Mouse (Mus musculus): Measurements from ENCODE around the gene Mybpc2. TPM values are rescaled to one million over a fixed set of nuclear protein-coding genes. Genes with fewer than 3 reads are reported as not detected.

The Mybpc2 gene
- total RNA-seq, 2 experiments from 2014 or later: 0.27 to 0.28 TPM

DNA sequence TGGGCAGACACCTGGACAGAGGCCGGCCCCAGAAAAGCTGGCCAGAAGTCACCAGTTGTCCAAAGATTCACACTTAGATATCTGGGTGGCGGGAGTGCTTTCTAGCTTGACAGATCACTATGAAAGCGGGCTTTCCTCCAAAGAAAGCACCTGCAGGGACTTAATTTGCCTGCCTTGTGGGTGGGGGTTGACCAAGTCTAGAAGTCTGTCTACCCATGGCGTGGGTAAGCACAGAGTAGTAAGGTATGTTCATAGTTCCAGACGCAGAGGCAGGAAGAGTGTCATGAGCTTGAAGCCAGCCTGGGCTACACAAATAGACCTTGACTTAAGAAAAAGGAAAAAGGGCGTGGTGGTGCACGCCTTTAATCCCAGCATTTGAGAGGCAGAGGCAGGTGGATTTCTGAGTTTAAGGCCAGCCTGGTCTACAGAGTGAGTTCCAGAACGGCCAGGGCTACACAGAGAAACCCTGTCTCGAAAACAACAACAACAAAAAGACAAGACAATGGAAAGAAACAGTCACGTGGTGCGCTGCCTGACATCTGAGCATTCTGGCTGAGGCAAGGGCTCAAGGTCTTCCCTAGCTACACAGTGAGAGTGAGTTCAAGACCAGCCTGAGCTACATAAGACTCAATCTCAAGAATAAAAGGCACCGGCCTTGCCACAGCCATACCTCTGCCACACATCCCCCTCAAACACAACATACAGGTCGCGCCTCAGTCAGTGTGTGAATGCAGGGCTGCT, 2.1 kb upstream of the Mybpc2 start:
- DNase-seq (ENCODE audit: low spot score in 2 of 2): no peak

DNA sequence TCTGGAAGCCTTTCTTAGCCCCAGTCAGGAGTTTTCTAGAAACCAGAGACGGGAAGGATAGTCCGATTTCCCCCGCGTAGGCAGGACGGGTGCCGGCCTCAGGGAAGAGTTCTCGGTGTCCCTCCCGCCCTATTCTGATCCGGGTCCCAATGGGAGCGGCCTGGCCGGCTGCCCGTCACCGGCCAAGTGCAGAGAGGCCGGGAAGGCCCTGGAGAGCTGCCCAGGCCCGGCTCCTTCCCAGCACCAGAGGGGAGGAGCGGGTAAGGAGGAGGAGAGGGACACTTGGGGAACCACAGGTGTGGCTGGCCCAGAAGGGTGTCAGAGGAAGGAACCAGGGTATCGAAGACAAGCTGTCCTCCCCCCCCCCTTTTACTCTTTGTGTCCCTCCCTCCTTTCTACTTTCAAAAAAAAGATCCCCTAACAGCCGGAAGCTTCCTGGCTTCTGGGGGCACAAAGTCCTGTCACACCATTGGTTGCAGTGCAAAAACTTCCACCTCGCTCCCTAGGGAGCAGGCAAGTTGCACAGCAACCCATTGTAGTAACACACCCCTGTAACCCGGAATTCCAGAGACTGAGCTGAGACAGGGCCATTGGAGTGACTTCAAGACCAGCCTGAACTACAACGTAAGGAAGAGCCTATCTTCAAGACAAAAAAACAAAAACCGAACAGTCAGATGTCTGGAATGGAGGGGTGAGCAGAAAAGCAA, 823 bp upstream of the Mybpc2 start:
- DNase-seq (ENCODE audit: low spot score in 2 of 2): peak; percentile 22 to 51

DNA sequence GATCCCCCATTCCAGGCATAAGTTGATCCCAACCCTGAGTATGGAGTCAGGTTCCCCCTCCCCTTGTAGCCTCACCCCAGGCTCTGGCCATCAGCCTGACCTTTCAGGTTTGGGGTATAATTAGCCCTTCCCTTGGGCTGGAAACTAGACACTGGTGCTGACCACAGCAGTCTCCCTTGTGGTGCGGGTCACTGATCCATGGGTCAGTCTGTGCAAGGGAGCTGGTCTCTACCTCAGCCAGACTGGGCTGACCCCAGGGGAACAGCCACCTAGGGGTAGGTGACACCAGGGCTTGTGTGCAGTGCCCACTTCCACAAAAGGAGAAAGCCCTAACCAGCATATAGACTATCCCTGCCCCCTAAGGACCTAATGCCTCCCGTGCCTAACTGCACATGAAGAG, 1.4 kb downstream of the Mybpc2 start:
- DNase-seq (ENCODE audit: low spot score in 2 of 2): no peak

DNA sequence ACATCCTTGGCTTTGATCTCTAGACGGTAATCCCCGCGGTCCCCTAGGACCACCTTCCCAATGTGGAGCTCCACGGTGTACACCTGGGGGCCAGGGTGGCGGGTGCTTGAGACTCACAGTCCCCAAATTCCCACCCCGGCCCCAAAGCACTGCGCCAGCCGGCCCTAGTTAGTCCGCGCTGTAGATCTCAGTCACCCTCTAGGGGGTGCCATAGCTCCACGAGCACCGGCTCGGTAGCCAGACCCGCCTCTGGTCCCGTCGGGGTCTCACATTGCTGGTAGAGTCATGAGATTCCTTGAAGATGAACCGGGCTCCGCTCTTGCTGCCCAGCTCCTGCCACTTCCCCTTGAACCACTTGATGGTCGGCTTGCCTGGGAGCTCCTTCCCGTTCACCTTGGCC, 2.7 kb downstream of the Mybpc2 start:
- peak; percentile 18 to 59 for DNase-seq (ENCODE audit: low spot score in 2 of 2)

DNA sequence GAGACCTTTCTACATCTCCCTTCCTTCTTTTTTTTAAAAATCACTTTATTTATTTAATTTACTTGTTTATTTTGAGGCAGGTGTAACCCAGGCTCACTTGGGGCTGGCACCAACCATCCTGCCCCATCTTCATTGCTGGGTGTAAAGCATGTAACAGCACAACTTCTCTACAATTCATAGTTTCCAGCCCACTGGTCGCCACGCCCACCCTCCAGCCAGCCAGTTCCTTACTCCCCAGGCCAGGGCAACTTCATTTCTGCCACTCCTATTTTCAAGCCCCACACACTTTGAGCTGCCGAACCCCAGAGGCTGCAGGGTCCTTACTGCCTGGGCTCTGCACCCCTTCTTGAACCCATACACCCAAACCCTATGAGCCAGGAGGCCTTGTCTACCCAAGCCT, 3.5 kb downstream of the Mybpc2 start:
- no peak for DNase-seq (ENCODE audit: low spot score in 2 of 2)

DNA sequence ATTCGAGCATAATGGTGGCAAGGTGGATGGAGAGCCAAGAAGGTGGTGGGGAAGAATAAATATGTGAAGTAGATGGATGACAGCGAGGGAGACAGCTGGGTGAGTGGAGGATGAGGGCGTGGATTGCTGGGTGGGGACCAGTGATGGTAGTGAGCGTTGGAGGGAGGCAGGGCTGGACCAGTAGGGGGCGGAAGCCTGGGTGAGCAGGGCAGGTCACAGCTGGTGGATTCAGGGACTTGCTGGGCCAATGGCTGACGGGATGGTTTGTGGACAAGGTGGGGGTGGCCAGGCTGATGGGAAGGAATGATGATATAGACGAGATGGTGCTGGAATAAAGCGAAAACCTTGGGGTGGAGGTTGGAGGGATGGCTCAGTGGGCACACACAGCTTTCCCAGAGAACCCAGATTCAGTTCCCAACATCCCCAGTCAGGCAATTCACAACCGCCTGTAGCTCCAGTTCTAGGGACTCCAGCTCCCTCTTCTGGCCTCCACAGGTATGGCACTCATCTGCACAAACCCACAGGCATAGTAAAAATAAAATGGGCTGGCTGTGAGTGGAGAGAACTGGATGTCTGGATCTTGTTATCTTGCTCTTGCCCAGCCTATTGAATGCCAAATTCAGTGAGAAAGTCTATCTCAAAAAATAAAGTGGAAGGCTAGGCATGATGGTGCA, 5.1 kb downstream of the Mybpc2 start:
- no peak for DNase-seq (ENCODE audit: low spot score in 2 of 2)

DNA sequence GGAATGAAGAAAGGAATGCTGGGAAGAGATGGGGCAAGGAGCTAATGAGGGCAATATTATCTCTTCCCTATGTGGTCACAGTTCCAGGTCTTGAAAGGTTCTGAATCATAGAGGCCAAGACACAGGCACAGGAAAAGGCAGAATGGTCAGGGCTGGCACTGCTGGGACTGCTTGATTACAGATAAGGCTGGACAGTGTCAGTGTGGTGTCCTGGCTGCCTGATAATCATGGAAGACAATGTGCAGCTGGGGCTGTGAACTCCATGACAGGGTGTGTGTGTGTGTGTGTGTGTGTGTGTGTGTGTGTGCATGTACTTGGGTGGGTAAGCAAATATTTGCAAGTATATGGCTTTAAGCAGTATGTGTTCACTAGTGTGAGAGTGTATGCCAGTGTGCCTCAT, 17.0 kb downstream of the Mybpc2 start:
- DNase-seq (ENCODE audit: low spot score in 2 of 2): no peak

DNA sequence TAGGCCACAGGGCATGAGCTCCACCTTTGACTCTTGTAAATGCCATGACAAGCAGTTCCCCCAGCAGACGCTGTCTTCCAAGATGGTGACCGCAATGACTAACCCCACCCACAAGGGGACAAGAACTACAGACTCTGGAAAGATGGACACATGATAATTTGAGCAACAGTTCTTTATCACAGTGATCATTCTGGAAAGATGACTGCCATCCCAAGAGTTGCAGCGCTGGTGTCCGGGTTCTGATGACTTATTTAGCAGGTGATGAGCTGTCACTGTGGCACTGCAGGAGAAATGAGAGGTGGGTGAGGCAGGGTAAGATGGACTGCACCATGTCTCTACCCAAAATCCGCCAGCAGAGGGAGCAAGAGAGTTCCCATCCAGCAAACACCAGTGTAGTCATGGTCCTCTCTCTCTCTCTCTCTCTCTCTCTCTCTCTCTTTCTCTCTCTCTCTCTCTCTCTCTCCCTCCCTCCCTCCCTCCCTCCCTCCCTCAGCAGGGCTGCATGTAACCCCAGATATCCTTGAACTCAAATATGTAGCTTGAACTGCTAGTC, 22.8 kb downstream of the Mybpc2 start:
- DNase-seq (ENCODE audit: low spot score in 2 of 2): peak; percentile 59 to 84

DNA sequence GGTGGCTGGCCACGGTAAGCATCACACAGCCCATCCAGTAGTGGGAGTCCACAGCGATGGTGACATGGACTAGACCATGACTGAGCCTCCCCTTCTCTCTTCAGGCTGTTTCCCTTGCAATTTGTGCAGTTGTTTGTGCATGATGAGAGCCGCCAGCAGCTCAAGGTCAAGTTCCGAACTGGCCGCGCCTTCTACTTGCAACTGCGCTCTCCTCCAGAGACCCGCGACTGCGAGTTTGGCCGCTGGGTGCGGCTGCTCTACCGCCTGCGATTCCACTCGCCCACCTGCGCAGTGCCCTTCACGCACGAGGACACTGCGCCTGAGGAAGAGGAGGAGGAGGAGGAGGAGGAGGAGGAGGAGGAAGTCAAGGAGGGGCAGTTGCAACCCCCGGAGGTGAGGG, 24.4 kb downstream of the Mybpc2 start:
- no peak for DNase-seq (ENCODE audit: low spot score in 2 of 2)

DNA sequence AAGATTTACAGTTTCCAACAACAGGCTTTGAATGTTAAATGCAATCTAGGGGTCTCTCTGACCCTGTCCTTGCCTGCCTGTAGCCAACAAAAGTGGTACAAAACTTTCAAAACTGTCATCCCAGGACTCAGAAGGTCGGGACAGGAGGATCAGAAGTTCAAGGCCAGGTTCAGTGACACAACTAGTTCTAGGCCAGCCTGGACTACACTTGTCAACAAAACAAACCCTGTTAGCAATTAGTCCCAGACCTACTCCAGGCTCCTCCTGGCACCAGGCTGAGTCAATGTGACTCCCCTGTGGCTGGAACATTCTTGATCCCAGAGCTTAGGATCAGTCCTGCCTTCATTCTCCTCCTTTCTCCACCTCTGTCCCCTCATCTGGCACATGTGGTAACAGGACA, 25.5 kb downstream of the Mybpc2 start:
- no peak for DNase-seq (ENCODE audit: low spot score in 2 of 2)

DNA sequence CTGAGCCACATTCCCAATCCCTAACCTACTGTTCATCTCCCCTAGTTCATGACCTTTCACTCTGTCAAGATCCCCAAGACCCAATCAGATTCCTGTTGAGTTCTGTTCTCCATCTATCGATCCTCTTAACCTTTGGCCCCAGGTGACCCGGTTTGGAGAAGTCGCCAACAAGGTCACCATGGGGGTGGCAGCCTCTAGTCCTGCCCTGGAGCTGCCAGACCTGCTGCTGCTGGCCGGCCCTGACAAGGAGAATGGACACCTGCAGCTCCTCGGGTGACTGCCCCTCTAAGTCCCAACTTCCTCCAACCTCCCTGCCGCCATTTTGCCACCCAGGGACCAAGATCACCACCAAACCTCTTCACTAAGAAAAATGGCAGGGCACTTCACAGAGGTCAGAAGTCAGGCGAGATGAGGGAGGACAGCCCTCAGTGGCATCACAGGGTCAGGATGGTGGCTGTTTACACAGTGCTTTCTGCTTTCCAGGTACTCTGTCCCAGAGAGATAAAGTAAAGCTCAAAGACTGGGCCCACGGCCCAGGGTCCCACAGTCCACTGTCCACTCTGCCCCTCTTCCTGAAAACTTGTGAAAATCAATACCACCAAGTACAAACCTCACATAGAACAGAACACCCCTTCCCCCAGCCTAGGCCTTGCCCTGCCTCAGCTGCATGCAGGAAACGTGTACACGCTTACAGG, 26.9 kb downstream of the Mybpc2 start:
- DNase-seq (ENCODE audit: low spot score in 2 of 2): no peak

DNA sequence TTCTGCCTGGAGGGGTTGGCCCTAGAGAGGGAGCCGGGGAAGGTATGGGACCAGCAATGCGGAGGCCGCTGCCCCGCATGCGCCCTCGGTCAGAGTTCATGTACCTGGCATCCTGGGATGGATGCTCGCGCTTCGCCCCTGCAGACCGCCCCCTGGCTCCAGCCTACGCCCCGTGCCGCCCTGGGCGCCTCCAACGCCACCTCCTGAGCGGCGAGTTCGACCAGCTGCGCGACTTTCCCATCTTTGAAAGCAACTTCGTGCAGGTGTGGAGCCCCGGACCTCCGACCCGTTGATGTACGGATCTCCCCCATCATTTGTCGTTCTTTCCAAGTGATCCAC, 27.7 kb downstream of the Mybpc2 start:
- no peak for DNase-seq (ENCODE audit: low spot score in 2 of 2)

DNA sequence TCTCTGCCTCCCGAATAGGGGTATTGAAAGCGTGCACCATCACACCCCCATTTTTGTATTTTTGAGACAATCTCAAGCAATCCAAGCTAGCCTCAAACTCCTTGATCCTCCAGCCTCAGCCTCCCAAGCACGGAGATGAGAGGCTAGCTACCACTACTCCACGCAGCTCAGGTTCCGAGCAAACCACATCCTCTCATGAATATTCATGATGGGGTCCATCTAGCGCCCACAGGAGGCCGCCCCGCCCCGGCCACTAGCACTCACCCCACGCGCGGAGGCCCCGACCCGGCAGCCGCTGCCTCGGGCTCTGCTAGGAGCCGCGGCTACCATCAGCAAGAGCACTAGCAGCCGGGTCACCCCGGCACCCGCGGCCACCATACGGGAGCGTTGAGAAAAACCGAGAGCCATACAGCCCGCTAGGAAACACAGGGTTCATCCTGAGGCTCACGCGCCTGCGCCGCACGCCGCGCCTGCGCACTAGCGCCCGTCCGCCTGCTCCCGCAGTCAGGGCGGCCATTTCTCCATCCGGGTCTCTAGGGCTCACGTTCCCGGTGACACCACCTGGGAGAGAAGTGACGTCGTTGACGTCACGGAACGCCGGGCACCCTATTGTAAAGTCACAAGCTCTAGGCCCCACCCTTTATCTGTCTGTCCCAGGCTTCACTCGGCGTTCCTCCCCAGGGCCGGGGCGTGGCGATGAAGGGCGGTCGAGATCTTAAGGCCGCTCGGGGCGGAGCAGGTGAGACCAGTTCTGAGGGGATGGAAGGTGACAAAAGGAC, 28.3 kb downstream of the Mybpc2 start, which contains the start of the genes Emc10 and Fam71e1:
Emc10 (minus strand) TSS at position 538 of the 779 bp plus-strand sequence.
Fam71e1 (plus strand) TSS at position 590 of the 779 bp plus-strand sequence.
- peak; percentile 98 to 99 for DNase-seq (ENCODE audit: low spot score in 2 of 2)

DNA sequence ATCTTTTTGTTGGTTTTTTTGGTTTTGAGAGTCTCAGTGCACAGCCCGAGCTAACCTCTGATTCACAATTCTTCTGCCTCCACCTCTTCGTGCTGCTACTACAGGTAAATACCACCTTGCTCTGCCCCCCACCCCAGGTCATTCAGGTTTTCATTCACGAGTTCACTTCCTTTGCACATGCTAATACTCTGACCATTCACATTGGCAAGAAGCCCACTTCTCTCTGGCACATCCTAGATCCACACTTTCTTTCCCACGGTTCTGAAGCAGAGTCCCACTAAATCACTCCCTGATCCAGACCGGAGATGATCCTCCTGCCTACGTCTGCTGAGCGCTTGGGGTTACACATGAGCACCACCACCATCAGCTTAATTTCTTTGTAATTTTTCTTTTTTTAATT, 29.4 kb downstream of the Mybpc2 start:
- DNase-seq (ENCODE audit: low spot score in 2 of 2): no peak

DNA sequence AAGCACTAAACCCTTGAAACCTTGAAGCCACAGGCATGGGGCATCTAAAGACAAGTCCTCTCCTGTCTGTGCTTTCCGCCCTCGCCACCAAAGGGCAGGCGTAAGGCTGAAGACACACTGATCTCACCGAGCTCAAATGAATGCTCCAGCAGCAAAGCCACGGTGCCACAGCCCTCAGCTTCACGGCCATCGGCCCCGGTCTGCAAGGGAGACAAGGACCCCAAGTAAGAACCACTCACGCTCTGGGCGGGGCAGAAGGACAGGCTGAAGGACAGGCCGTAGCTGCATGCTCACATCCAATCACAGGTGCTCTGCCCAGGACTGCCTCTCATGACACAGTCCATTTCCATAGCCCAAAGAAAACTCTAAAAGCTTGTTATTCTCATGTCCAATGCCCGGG, 29.8 kb downstream of the Mybpc2 start:
- no peak for DNase-seq (ENCODE audit: low spot score in 2 of 2)

DNA sequence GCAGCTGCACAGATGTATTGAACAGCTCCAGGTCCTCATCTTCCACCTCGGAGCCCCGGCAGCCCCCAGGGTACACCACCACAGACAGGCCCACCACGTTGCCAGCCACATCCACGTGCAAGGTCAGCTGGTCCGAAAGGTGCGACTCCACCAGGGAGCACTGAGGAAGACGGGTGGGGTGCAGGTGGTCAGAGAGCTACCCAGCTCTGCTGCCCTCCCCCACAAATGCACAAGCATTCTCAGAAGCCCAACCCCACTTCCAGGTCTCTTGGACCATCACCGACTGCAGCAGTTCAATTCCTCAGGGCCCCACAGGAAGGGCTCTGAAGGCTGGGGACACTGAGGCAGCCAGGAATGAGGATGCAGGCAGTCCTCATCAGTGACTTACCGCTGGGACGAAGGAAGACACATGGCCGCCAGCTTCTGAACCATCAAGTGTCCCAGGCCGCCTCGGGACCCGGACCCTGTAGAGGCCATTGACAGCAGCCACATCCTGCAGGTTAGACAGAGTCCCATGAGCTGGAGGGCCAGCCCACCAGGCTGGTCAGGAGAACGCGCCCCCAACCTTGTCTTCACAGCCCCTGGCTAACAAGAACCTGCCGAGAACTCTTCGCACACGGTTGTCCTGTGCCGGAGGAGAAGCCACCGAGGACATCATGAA, 32.2 kb downstream of the Mybpc2 start:
- no peak for DNase-seq (ENCODE audit: low spot score in 2 of 2)

DNA sequence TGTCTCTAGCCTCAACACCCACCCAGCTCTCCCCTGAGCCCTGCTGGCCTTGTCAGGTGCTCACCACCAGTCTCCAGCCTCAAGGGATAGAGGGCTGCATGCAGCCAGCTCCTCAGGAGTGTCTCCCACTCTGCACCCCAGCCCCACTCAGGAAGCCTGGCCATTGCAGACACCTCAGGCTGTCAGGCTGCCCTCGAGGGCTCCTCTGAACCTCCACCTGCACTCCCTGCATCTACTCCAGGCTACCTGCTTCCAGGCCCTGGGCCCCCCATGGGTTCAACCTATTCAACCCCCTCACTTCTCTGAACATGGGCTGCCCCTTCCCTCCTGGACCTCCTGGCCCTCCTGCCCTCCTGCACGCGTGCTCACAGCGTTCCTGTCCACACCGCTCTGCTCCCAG, 33.1 kb downstream of the Mybpc2 start:
- DNase-seq (ENCODE audit: low spot score in 2 of 2): no peak

DNA sequence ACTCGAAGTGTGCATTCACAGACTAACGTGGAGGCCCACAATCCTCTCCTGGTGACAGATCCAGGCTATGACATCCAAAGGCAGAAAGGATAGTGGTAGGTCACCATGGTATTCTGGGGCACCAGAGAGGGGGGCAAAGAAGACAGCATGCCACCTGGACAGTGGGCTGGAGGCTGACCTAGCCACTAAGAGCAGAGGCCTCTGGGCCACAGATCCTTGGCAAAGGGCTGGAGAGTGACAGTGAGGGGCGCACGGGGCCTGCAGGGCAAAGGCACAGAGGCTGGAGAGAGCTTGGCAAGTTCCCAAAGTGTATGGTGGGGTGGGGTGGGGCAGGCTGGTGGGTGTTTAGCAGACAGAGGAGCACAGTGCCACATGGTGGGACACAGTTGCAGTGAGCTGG, 34.2 kb downstream of the Mybpc2 start:
- no peak for DNase-seq (ENCODE audit: low spot score in 2 of 2)

DNA sequence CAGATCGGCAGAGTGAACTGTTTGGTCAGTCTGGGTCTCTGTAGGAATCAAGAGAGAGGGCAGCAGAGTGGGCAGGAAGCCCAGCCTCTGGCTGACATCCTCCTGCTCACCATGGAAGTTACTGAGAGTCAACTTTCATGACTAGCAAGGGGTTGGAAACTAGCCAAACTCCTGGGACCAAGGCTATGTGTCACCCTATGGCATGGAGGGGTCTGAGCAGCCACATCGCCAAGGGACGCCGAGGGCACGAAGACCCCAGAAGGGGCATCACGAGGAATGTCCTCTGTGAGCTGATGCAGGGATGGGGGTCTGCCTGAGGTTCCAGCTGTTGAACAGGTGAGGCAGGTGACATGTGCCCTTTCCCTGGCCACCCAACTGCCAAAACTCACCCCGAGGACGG, 35.9 kb downstream of the Mybpc2 start:
- no peak for DNase-seq (ENCODE audit: low spot score in 2 of 2)

DNA sequence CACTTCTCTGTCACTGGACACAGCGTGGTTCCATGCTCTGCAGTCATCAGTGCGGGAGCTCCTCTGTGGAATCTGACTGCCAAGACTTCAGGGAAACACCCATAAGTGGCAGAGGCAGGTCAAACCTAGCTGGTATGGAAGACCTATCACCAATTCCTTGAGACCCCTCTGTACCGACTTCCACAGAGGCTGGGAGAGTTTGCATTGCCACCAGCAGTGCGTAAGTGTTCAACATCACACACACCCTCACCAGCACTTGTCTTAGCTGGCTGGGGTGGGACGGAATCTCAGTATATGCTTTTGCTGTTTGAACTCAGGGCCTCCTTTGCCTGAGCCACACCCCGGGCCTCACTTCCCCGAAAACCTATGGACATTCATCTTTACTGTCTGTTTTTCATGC, 36.5 kb downstream of the Mybpc2 start:
- DNase-seq (ENCODE audit: low spot score in 2 of 2): no peak

All from layer of hippocampus, adult 18-20 months (tissue).